Mouse (Mus musculus): ENCODE results near the gene H2afj. TPM values are rescaled to one million over a fixed set of nuclear protein-coding genes. Genes with fewer than 3 reads are reported as not detected.

The H2afj gene
- polyA plus RNA-seq, 1 experiment: 262 TPM

- Histone ChIP-seq H3K4me3 (ENCODE audit: insufficient read depth, low read depth, low read length) (peak within 1 kb of the TSS; percentile 85), H3K27me3 (replicated peaks; ENCODE audit: control insufficient read depth, insufficient read depth, low read length) (no peaks in the 10 kb centered on the region), H3K27ac (ENCODE audit: insufficient read depth, low read depth, low read length) (peak within 1 kb of the TSS; percentile 91), H3K4me1 (ENCODE audit: control insufficient read depth, insufficient read depth, low read length) (peaks cover 4% of the 10 kb centered on the region), H3K36me3 (ENCODE audit: control insufficient read depth, insufficient read depth, low read length) (peaks cover 5% of the 10 kb centered on the region; the same call in 1 of the 2 replicates)
- WGBS: under 1% methylated on average over 34 of the region's 34 CpGs
- TF ChIP-seq CTCF (conservative IDR thresholded peaks at IDR 0.05; ENCODE audit: insufficient read depth, insufficient read length, low read depth, low read length) (no peak), POLR2A (IDR thresholded peaks at IDR 0.05; ENCODE audit: low read depth, low read length) (no peak)
- DNase-seq: peak; percentile 67
Measured at GRCm38 (mm10) chr6:136827516-136827880, 19.5 kb downstream of the H2afj start, which contains the start of gene BC049715. Gene BC049715, plus strand, starts transcription at chr6:136827626.

GRCm38 (mm10) chr6:136827881-136828561 is 20.0 kb downstream of the H2afj start, which contains the start of gene Wbp11:
Gene Wbp11, minus strand, starts transcription at chr6:136828233.
- peak; percentile 53 for TF ChIP-seq CTCF (conservative IDR thresholded peaks at IDR 0.05; ENCODE audit: insufficient read depth, insufficient read length, low read depth, low read length)
- peak; percentile 54 for TF ChIP-seq POLR2A (IDR thresholded peaks at IDR 0.05; ENCODE audit: low read depth, low read length)
- under 1% methylated on average over 45 of the region's 45 CpGs for WGBS
- peak; percentile 99 for DNase-seq

GRCm38 (mm10) chr6:136828681-136829080 is 20.6 kb downstream of the H2afj start:
- Histone ChIP-seq H3K27me3 (replicated peaks; ENCODE audit: control insufficient read depth, insufficient read depth, low read length) (no peaks in the 10 kb centered on the region), H3K4me1 (ENCODE audit: control insufficient read depth, insufficient read depth, low read length) (peaks cover 4% of the 10 kb centered on the region), H3K27ac (ENCODE audit: insufficient read depth, low read depth, low read length) (peak overlapping the region; percentile 75; the same call in 1 of the 2 replicates), H3K36me3 (ENCODE audit: control insufficient read depth, insufficient read depth, low read length) (peaks cover 5% of the 10 kb centered on the region; the same call in 1 of the 2 replicates), H3K4me3 (ENCODE audit: insufficient read depth, low read depth, low read length) (peak overlapping the region; percentile 44; the same call in 1 of the 2 replicates)
- no peak for TF ChIP-seq CTCF (conservative IDR thresholded peaks at IDR 0.05; ENCODE audit: insufficient read depth, insufficient read length, low read depth, low read length)
- no peak for TF ChIP-seq POLR2A (IDR thresholded peaks at IDR 0.05; ENCODE audit: low read depth, low read length)
- WGBS: 37% methylated on average over 4 of the region's 4 CpGs
- DNase-seq: no peak

More at GRCm38 (mm10) chr6:136827881-136828561, 20.0 kb downstream of the H2afj start, which contains the start of gene Wbp11:
- H3K27me3 ChIP-seq (replicated peaks; ENCODE audit: control insufficient read depth, insufficient read depth, low read length): no peaks in the 10 kb centered on the region
- peak within 1 kb of the TSS; percentile 91 for H3K27ac ChIP-seq (ENCODE audit: insufficient read depth, low read depth, low read length)
- peaks cover 5% of the 10 kb centered on the region; the same call in 1 of the 2 replicates for H3K36me3 ChIP-seq (ENCODE audit: control insufficient read depth, insufficient read depth, low read length)
- peaks cover 4% of the 10 kb centered on the region for H3K4me1 ChIP-seq (ENCODE audit: control insufficient read depth, insufficient read depth, low read length)
- peak within 1 kb of the TSS; percentile 85 for H3K4me3 ChIP-seq (ENCODE audit: insufficient read depth, low read depth, low read length)

- no peak for DNase-seq
- Histone ChIP-seq H3K36me3 (ENCODE audit: control insufficient read depth, insufficient read depth, low read length) (no peaks in the 10 kb centered on the region), H3K27ac (ENCODE audit: insufficient read depth, low read depth, low read length) (no peak overlapping the region), H3K27me3 (replicated peaks; ENCODE audit: control insufficient read depth, insufficient read depth, low read length) (no peaks in the 10 kb centered on the region), H3K4me1 (ENCODE audit: control insufficient read depth, insufficient read depth, low read length) (peaks cover 4% of the 10 kb centered on the region), H3K4me3 (ENCODE audit: insufficient read depth, low read depth, low read length) (no peak overlapping the region)
- 69% methylated on average over 5 of the region's 5 CpGs for WGBS
- no peak for TF ChIP-seq POLR2A (IDR thresholded peaks at IDR 0.05; ENCODE audit: low read depth, low read length)
- no peak for TF ChIP-seq CTCF (conservative IDR thresholded peaks at IDR 0.05; ENCODE audit: insufficient read depth, insufficient read length, low read depth, low read length)
Measured at GRCm38 (mm10) chr6:136831712-136832111, 23.7 kb downstream of the H2afj start.

- no peak for DNase-seq
- H3K4me3 ChIP-seq (ENCODE audit: insufficient read depth, low read depth, low read length): peak within 1 kb of the TSS; percentile 35
- WGBS: 50% methylated on average over 4 of the region's 4 CpGs
- no peaks in the 10 kb centered on the region for H3K4me1 ChIP-seq (ENCODE audit: control insufficient read depth, insufficient read depth, low read length)
- no peaks in the 10 kb centered on the region for H3K36me3 ChIP-seq (ENCODE audit: control insufficient read depth, insufficient read depth, low read length)
- TF ChIP-seq POLR2A (IDR thresholded peaks at IDR 0.05; ENCODE audit: low read depth, low read length) (no peak), CTCF (conservative IDR thresholded peaks at IDR 0.05; ENCODE audit: insufficient read depth, insufficient read length, low read depth, low read length) (no peak)
- no peak within 1 kb of the TSS for H3K27ac ChIP-seq (ENCODE audit: insufficient read depth, low read depth, low read length)
- H3K27me3 ChIP-seq (replicated peaks; ENCODE audit: control insufficient read depth, insufficient read depth, low read length): no peaks in the 10 kb centered on the region
Measured at GRCm38 (mm10) chr6:136835352-136835751, 27.3 kb downstream of the H2afj start, which contains the start of gene Smco3. Gene Smco3, minus strand, starts transcription at chr6:136835452.

GRCm38 (mm10) chr6:136837323-136837722 is 29.3 kb downstream of the H2afj start:
- WGBS: 77% methylated on average over 3 of the region's 3 CpGs
- TF ChIP-seq CTCF (conservative IDR thresholded peaks at IDR 0.05; ENCODE audit: insufficient read depth, insufficient read length, low read depth, low read length) (no peak), POLR2A (IDR thresholded peaks at IDR 0.05; ENCODE audit: low read depth, low read length) (no peak)
- no peaks in the 10 kb centered on the region for H3K27me3 ChIP-seq (replicated peaks; ENCODE audit: control insufficient read depth, insufficient read depth, low read length)
- H3K36me3 ChIP-seq (ENCODE audit: control insufficient read depth, insufficient read depth, low read length): no peaks in the 10 kb centered on the region
- H3K4me1 ChIP-seq (ENCODE audit: control insufficient read depth, insufficient read depth, low read length): no peaks in the 10 kb centered on the region
- H3K4me3 ChIP-seq (ENCODE audit: insufficient read depth, low read depth, low read length): no peak overlapping the region
- no peak overlapping the region for H3K27ac ChIP-seq (ENCODE audit: insufficient read depth, low read depth, low read length)
- no peak for DNase-seq

GRCm38 (mm10) chr6:136844903-136845302 is 36.9 kb downstream of the H2afj start:
- WGBS: 87% methylated on average over 2 of the region's 2 CpGs
- H3K4me3 ChIP-seq (ENCODE audit: insufficient read depth, low read depth, low read length): no peak overlapping the region

More at GRCm38 (mm10) chr6:136844903-136845302, 36.9 kb downstream of the H2afj start:
- H3K4me1 ChIP-seq (ENCODE audit: control insufficient read depth, insufficient read depth, low read length): no peaks in the 10 kb centered on the region
- H3K36me3 ChIP-seq (ENCODE audit: control insufficient read depth, insufficient read depth, low read length): no peaks in the 10 kb centered on the region
- H3K27me3 ChIP-seq (replicated peaks; ENCODE audit: control insufficient read depth, insufficient read depth, low read length): no peaks in the 10 kb centered on the region
- no peak for DNase-seq
- no peak for TF ChIP-seq CTCF (conservative IDR thresholded peaks at IDR 0.05; ENCODE audit: insufficient read depth, insufficient read length, low read depth, low read length)
- no peak for TF ChIP-seq POLR2A (IDR thresholded peaks at IDR 0.05; ENCODE audit: low read depth, low read length)
- no peak overlapping the region for H3K27ac ChIP-seq (ENCODE audit: insufficient read depth, low read depth, low read length)
